Mouse (Mus musculus) kidney, embryonic 14.5 days (tissue): Measurements from ENCODE around the gene Bola2. TPM values are rescaled to one million over a fixed set of nuclear protein-coding genes. Genes with fewer than 3 reads are reported as not detected.
A peak's percentile ranks its signal among the peaks of the same experiment; 100 is the strongest.

Source experiments
- ATAC-seq: fragments of 200-750 bp; cut with Nextera tagmentation; 2 replicates; pipeline ENCODE4 v1.8.0; 2017; ENCODE audit warnings: moderate number of reproducible peaks, mild to moderate bottlenecking, moderate TSS enrichment, moderate library complexity; ENCODE audit not compliant: low FRiP score, low TSS enrichment
- H3K27ac ChIP-seq: fragments of 300-500 bp; sonication (generic); 2 replicates; pipeline ENCODE4 v1.5.1; 2014; ENCODE audit warnings: low read depth, mild to moderate bottlenecking, low read length, moderate library complexity, mixed read lengths
- H3K27me3 ChIP-seq: fragments of 300-500 bp; sonication (generic); 2 replicates; pipeline ENCODE4 v1.6.1; 2014; ENCODE audit warnings: mild to moderate bottlenecking, low read length; ENCODE audit not compliant: control insufficient read depth, insufficient read depth
- H3K36me3 ChIP-seq: fragments of 300-500 bp; sonication (generic); 2 replicates; pipeline ENCODE4 v1.6.1; 2014; ENCODE audit warnings: low read length, mixed read lengths; ENCODE audit not compliant: control insufficient read depth, insufficient read depth
- H3K4me1 ChIP-seq: fragments of 300-500 bp; sonication (generic); 2 replicates; pipeline ENCODE4 v1.6.1; 2014; ENCODE audit warnings: low read length, mixed read lengths; ENCODE audit not compliant: control insufficient read depth, insufficient read depth
- H3K4me2 ChIP-seq: fragments of 300-500 bp; sonication (generic); replicated peaks from 2 replicates; pipeline ENCODE4 v1.6.1; 2014; ENCODE audit warnings: low read depth, mild to moderate bottlenecking, low read length
- H3K4me3 ChIP-seq: fragments of 300-500 bp; sonication (generic); 2 replicates; pipeline ENCODE4 v1.5.1; 2014; ENCODE audit warnings: mild to moderate bottlenecking, low read length
- H3K9ac ChIP-seq: fragments of 300-500 bp; sonication (generic); 2 replicates; pipeline ENCODE4 v1.6.1; 2014; ENCODE audit warnings: low read depth, mild to moderate bottlenecking, low read length, moderate library complexity
- H3K9me3 ChIP-seq: fragments of 300-500 bp; sonication (generic); 2 replicates; pipeline ENCODE4 v1.6.1; 2016; ENCODE audit warnings: low read length; ENCODE audit not compliant: control insufficient read depth
- WGBS: fragments of 180-500 bp; shearing (Covaris S2); extraction: QIAGEN DNeasy Blood & Tissue Kit; methylation state at CpG from one replicate; pipeline ENCODE4 v1.1.7; 2014; 5-methylcytosine and 5-hydroxymethylcytosine counted together
- polyA plus RNA-seq: library from polyadenylated mRNA; unstranded; fragments of >200 nt; fragmentation: Nextera tagmentation; extraction: Ambion mirVana; gene quantifications from 2 replicates; pipeline ENCODE4 v1.2.1, GENCODE M21; 2014

Bola2 gene
- 145 and 184 TPM in 2 replicates for polyA plus RNA-seq

GRCm38 (mm10) chr7:126695210-126695611 lies at the start of gene Bola2:
Gene Bola2 (plus strand): TSS chr7:126695401.
- H3K9ac ChIP-seq, result peak within 1 kb of the TSS; percentile 75
- H3K4me1 ChIP-seq, result peaks cover 17% of the 10 kb centered on the region
- peak within 1 kb of the TSS; percentile 73 for H3K4me3 ChIP-seq
- peak within 1 kb of the TSS; percentile 94 for H3K4me2 ChIP-seq
- H3K27me3 ChIP-seq, result no peaks in the 10 kb centered on the region
- H3K27ac ChIP-seq, result peak within 1 kb of the TSS; percentile 96
- WGBS, result under 1% methylated on average over 31 of the region's 31 CpGs
- peaks cover 23% of the 10 kb centered on the region for H3K36me3 ChIP-seq
- no peaks in the 10 kb centered on the region for H3K9me3 ChIP-seq
- peak; percentile 50 for ATAC-seq

DNA sequence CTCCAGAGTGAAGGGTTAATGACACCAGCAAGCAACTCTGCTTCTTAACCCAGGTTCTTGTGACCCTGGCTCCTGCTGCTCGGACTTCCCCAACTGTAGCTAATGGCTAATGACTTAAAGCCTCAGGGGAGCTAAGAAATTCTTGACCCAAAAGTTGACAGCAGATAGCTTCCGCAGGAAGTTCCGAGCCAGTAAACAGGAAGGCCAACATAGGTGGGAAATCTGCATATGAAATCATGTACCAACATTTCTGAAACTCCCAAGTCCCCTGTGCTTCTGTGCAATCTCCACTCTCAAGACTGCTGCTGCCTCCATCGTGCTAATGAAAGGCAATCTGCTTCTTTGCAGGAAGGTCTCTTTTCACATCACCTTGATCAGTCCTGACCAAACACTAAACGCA lies 49.5 kb upstream of the Bola2 start:
- Histone ChIP-seq H3K4me1 (peaks cover 11% of the 10 kb centered on the region), H3K9ac (no peak overlapping the region)
- ATAC-seq, result no peak

DNA sequence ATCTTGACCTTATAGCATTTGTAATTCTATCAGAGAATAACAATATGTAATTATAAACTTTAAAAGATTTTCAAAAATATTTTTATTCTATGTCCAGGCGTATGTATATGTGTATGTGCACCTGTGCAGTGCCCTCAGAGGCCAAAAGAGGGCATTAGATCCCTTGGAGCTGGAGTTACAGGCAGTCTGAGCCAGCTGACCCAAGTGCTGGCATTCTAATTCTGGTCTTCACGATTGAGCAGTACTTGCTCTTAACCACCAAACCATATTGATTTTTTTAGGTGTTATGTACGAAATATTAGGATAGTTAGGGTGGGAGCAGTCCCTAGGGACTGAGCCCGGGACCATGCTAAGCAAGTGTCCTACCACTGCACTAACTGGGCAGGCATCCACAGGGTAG lies 46.7 kb upstream of the Bola2 start:
- peak overlapping the region; percentile 59 for H3K4me3 ChIP-seq
- 74% methylated on average over 4 of the region's 4 CpGs for WGBS
- peak; percentile 11; the same call in 1 of the 2 replicates for ATAC-seq

More for the DNA sequence above, 49.5 kb upstream of the Bola2 start:
- Histone ChIP-seq H3K9me3 (no peaks in the 10 kb centered on the region), H3K27me3 (no peaks in the 10 kb centered on the region), H3K4me3 (no peak overlapping the region), H3K4me2 (no peak overlapping the region), H3K36me3 (no peaks in the 10 kb centered on the region), H3K27ac (no peak overlapping the region)
- WGBS, result 40% methylated on average over 5 of the region's 5 CpGs

DNA sequence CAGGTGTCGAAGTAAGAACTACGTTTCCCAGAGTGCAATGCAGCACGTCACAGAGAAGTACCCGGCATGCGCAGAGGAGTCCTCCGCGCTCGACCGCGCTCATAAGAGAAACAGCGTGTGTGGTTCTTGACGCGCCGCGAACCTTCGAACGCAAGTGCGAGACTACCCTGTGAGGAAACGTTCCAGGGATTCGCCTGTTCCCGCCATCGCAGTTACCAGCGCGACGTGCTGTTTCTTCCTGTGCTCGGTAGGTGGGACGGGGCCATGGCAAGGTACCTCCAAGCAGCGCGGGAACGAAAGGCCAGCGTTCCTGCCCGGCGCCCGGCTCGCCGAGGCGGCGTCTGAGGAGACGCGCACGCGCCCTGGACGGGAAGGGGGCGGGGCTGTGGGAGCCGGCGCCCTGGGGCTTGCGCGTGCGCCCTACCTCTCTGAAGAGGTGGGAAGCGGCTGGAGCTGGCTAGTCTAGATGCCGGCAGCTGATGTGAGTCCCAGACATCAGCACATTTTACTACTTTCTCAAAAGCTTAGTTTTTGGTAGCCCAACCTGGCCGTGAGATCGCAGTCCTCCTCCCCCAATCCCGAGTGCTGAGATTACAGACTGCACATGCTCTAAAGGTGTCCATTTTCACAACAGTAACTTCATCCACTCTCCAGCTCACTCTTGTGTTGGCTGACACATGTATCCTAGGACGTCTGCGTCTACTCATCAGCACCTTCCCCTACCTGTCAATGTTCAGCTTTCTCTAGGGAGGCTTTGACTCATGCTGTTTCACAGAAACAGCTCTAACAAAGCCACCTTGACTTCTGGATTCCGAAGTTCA lies 45.8 kb upstream of the Bola2 start, which contains the start of gene Sgf29:
Gene Sgf29, plus strand, starts transcription at position 79 of the 821 bp plus-strand sequence.
- peak; percentile 97 for ATAC-seq
- Histone ChIP-seq H3K9me3 (no peaks in the 10 kb centered on the region), H3K27ac (peak within 1 kb of the TSS; percentile 77), H3K4me1 (peaks cover 11% of the 10 kb centered on the region), H3K36me3 (no peaks in the 10 kb centered on the region), H3K27me3 (no peaks in the 10 kb centered on the region), H3K4me2 (peak within 1 kb of the TSS; percentile 68), H3K4me3 (peak within 1 kb of the TSS; percentile 59), H3K9ac (peak within 1 kb of the TSS; percentile 64)
- under 1% methylated on average over 57 of the region's 57 CpGs for WGBS

More for the DNA sequence above, 46.7 kb upstream of the Bola2 start:
- no peak overlapping the region for H3K9ac ChIP-seq
- H3K4me1 ChIP-seq, result peaks cover 11% of the 10 kb centered on the region
- no peaks in the 10 kb centered on the region for H3K27me3 ChIP-seq
- no peaks in the 10 kb centered on the region for H3K9me3 ChIP-seq
- no peaks in the 10 kb centered on the region for H3K36me3 ChIP-seq
- H3K4me2 ChIP-seq, result peak overlapping the region; percentile 68
- H3K27ac ChIP-seq, result no peak overlapping the region

- 64% methylated on average over 2 of the region's 2 CpGs for WGBS
- Histone ChIP-seq H3K27me3 (no peaks in the 10 kb centered on the region), H3K9me3 (no peaks in the 10 kb centered on the region), H3K27ac (no peak overlapping the region), H3K9ac (no peak overlapping the region), H3K4me3 (no peak overlapping the region), H3K4me1 (peaks cover 5% of the 10 kb centered on the region; the same call in 1 of the 2 replicates), H3K36me3 (no peaks in the 10 kb centered on the region), H3K4me2 (no peak overlapping the region)
- ATAC-seq, result no peak
Measured at GRCm38 (mm10) chr7:126650852-126651251, 44.3 kb upstream of the Bola2 start.

DNA sequence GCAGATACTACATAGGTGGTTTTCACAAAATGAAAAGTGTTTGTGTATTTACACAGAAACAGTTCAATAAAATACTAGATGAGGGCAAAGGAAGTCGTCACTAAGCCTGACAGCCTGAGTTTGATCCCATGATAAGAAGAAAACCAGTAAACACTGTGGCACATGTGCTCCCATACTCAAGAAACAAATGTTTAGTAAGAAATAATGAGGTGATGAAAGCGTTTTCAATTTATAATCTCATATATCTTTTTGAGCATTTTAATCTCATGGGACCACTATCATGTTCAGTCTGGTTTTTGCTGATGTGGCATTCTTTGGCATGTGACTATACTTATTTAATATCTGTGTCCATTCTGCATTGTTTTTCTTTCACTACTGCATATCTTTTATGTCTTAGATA lies 41.2 kb upstream of the Bola2 start:
- Histone ChIP-seq H3K9me3 (no peaks in the 10 kb centered on the region), H3K27ac (no peak overlapping the region), H3K27me3 (no peaks in the 10 kb centered on the region), H3K4me2 (no peak overlapping the region), H3K4me3 (no peak overlapping the region), H3K36me3 (no peaks in the 10 kb centered on the region), H3K9ac (no peak overlapping the region), H3K4me1 (peaks cover under 1% of the 10 kb centered on the region; the same call in 1 of the 2 replicates)
- WGBS, result 83% methylated on average over 2 of the region's 2 CpGs
- no peak for ATAC-seq

- WGBS, result 81% methylated on average over 3 of the region's 3 CpGs
- Histone ChIP-seq H3K27ac (no peak overlapping the region), H3K27me3 (no peaks in the 10 kb centered on the region)
Measured at GRCm38 (mm10) chr7:126655695-126656094, 39.5 kb upstream of the Bola2 start.

GRCm38 (mm10) chr7:126657522-126657921 lies 37.7 kb upstream of the Bola2 start:
- Histone ChIP-seq H3K4me2 (no peak overlapping the region), H3K9me3 (no peaks in the 10 kb centered on the region), H3K4me1 (no peaks in the 10 kb centered on the region), H3K4me3 (no peak overlapping the region), H3K27ac (no peak overlapping the region), H3K9ac (no peak overlapping the region), H3K36me3 (no peaks in the 10 kb centered on the region; the same call in 1 of the 2 replicates), H3K27me3 (no peaks in the 10 kb centered on the region)
- 79% methylated on average over 1 of the region's 1 CpGs for WGBS
- no peak for ATAC-seq

More at GRCm38 (mm10) chr7:126655695-126656094, 39.5 kb upstream of the Bola2 start:
- Histone ChIP-seq H3K9ac (no peak overlapping the region), H3K9me3 (no peaks in the 10 kb centered on the region), H3K4me3 (no peak overlapping the region), H3K36me3 (no peaks in the 10 kb centered on the region), H3K4me1 (no peaks in the 10 kb centered on the region), H3K4me2 (no peak overlapping the region)
- ATAC-seq, result no peak

GRCm38 (mm10) chr7:126659771-126660170 lies 35.4 kb upstream of the Bola2 start:
- no peak overlapping the region for H3K4me2 ChIP-seq
- no peak overlapping the region for H3K4me3 ChIP-seq
- no peak overlapping the region for H3K27ac ChIP-seq
- H3K9me3 ChIP-seq, result no peaks in the 10 kb centered on the region
- peaks cover 10% of the 10 kb centered on the region; the same call in 1 of the 2 replicates for H3K36me3 ChIP-seq
- 89% methylated on average over 3 of the region's 3 CpGs for WGBS
- H3K27me3 ChIP-seq, result no peaks in the 10 kb centered on the region
- ATAC-seq, result no peak
- H3K4me1 ChIP-seq, result no peaks in the 10 kb centered on the region
- no peak overlapping the region for H3K9ac ChIP-seq
